Mouse (Mus musculus) neural tube, embryonic 11.5 days (tissue): ENCODE measurements around the gene Gm17268. TPM values are rescaled to one million over a fixed set of nuclear protein-coding genes. Genes with fewer than 3 reads are reported as not detected.
A peak's percentile ranks its signal among the peaks of the same experiment; 100 is the strongest.

Experiments used
- ATAC-seq: fragments of 200-750 bp; cut with Nextera tagmentation; 2 replicates; pipeline ENCODE4 v1.8.0; 2017; ENCODE audit warnings: moderate number of reproducible peaks, mild to moderate bottlenecking, moderate TSS enrichment, moderate library complexity; ENCODE audit not compliant: insufficient read depth, low FRiP score, low TSS enrichment
- DNase-seq: peaks from one replicate; pipeline ENCODE4 v3.0.0-alpha.2; 2015; ENCODE audit warnings: low spot score
- H3K27ac ChIP-seq: fragments of 300-500 bp; sonication (generic); 2 replicates; pipeline ENCODE4 v1.5.1; 2014; ENCODE audit warnings: low read depth, mild to moderate bottlenecking, low read length
- H3K27me3 ChIP-seq: fragments of 300-500 bp; sonication (generic); 2 replicates; pipeline ENCODE4 v1.6.1; 2014; ENCODE audit warnings: mild to moderate bottlenecking, low read length, mixed read lengths; ENCODE audit not compliant: control insufficient read depth, insufficient read depth
- H3K36me3 ChIP-seq: fragments of 300-500 bp; sonication (generic); 2 replicates; pipeline ENCODE4 v1.6.1; 2014; ENCODE audit warnings: mild to moderate bottlenecking, low read length, moderate library complexity, mixed read lengths; ENCODE audit not compliant: control insufficient read depth, insufficient read depth
- H3K4me1 ChIP-seq: fragments of 300-500 bp; sonication (generic); 2 replicates; pipeline ENCODE4 v1.6.1; 2014; ENCODE audit warnings: low read length, mixed read lengths; ENCODE audit not compliant: control insufficient read depth, insufficient read depth
- H3K4me2 ChIP-seq: fragments of 300-500 bp; sonication (generic); 2 replicates; pipeline ENCODE4 v1.6.1; 2014; ENCODE audit warnings: low read depth, mild to moderate bottlenecking, moderate library complexity
- H3K4me3 ChIP-seq: fragments of 300-500 bp; sonication (generic); 2 replicates; pipeline ENCODE4 v1.5.1; 2014; ENCODE audit warnings: low read depth, low read length
- H3K9ac ChIP-seq: fragments of 300-500 bp; sonication (generic); 2 replicates; pipeline ENCODE4 v1.6.1; 2014; ENCODE audit warnings: mild to moderate bottlenecking, low read length
- H3K9me3 ChIP-seq: fragments of 300-500 bp; sonication (generic); 2 replicates; pipeline ENCODE4 v1.6.1; 2016; ENCODE audit warnings: low read length; ENCODE audit not compliant: control insufficient read depth
- WGBS: fragments of 180-500 bp; shearing (Covaris S2); extraction: QIAGEN DNeasy Blood & Tissue Kit; methylation state at CpG from one replicate; pipeline ENCODE4 v1.1.7; 2014; 5-methylcytosine and 5-hydroxymethylcytosine counted together
- polyA plus RNA-seq: library from polyadenylated mRNA; unstranded; fragments of >200 nt; fragmentation: Nextera tagmentation; extraction: Ambion mirVana; gene quantifications from 2 replicates; pipeline ENCODE4 v1.2.1, GENCODE M21; 2014

The Gm17268 gene
- polyA plus RNA-seq, 1 experiment from 2014 or later = not detected

DNA sequence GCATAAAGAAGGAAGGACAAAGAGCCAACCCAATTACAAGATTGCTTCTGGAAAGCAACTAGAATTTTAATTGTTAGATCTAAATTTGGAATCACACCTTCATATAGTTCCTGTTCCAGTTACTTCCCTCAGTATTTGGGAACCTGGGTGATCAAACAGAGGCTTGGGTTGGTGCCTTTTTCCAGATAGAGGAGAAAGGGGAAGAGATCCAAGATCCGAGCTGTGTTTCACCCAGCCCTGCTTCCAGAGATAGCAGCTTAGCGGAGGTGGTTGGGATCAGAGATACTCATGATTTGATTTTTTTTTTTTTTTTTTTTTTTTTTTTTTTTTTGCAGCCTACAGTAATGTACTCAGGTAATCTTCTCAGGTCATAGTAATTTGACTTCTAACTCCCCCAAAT, 2.5 kb downstream of the Gm17268 start:
- no peaks in the 10 kb centered on the region for H3K27me3 ChIP-seq
- no peak overlapping the region for H3K9ac ChIP-seq
- H3K27ac ChIP-seq = no peak overlapping the region
- H3K4me1 ChIP-seq = no peaks in the 10 kb centered on the region
- WGBS = 85% methylated on average over 2 of the region's 2 CpGs
- no peak for ATAC-seq
- H3K9me3 ChIP-seq = no peaks in the 10 kb centered on the region
- no peak overlapping the region for H3K4me2 ChIP-seq
- no peak overlapping the region for H3K4me3 ChIP-seq
- DNase-seq = no peak
- no peaks in the 10 kb centered on the region for H3K36me3 ChIP-seq

DNA sequence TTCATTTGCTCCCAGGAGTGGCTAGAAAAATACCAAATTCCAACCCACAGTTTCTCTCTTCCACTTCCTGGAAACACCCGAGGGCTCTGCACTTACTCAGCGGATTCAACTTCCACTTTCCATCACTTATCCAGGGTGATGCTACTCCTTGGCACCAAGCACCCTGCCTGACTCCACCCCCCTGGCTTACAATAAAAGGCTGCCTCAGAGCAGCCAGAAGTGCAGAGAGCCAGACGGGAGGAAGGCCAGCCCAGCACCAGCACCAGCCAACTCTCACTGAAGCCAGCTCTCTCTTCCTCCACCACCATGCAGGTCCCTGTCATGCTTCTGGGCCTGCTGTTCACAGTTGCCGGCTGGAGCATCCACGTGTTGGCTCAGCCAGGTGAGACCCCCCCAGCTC, 3.0 kb downstream of the Gm17268 start, which contains the start of gene Ccl2:
Gene Ccl2, plus strand, starts transcription at position 216 of the 400 bp plus-strand sequence.
- ATAC-seq (no peak), DNase-seq (no peak)
- Histone ChIP-seq H3K4me3 (no peak within 1 kb of the TSS), H3K36me3 (no peaks in the 10 kb centered on the region), H3K27me3 (no peaks in the 10 kb centered on the region), H3K27ac (no peak within 1 kb of the TSS), H3K4me2 (no peak within 1 kb of the TSS), H3K9me3 (no peaks in the 10 kb centered on the region), H3K9ac (no peak within 1 kb of the TSS), H3K4me1 (no peaks in the 10 kb centered on the region)
- WGBS = 36% methylated on average over 5 of the region's 5 CpGs

DNA sequence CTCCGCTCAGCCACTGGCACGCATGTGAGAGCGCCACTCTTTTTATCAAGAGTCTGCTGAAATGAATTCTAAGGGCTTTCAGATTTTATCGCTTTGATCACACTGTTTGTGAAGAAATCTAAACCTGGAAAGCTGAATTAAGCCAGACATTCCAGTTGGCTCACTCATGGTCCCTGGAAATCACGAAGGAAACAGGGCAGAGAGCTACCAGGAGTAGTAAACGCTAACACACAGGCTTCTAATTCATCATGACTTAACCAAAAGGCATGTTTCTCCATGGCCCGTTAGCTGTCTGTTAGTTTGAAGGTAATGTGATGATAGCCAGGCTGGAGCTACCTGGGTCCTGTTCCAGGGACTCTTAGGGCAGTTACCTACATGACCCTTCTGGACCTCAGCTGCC, 3.9 kb downstream of the Gm17268 start:
- ATAC-seq = no peak
- no peak overlapping the region for H3K4me2 ChIP-seq
- H3K36me3 ChIP-seq = no peaks in the 10 kb centered on the region
- H3K27me3 ChIP-seq = no peaks in the 10 kb centered on the region
- 91% methylated on average over 7 of the region's 7 CpGs for WGBS
- no peak overlapping the region for H3K9ac ChIP-seq
- DNase-seq = no peak
- H3K4me1 ChIP-seq = no peaks in the 10 kb centered on the region
- no peak overlapping the region for H3K4me3 ChIP-seq
- H3K27ac ChIP-seq = no peak overlapping the region
- no peaks in the 10 kb centered on the region for H3K9me3 ChIP-seq

DNA sequence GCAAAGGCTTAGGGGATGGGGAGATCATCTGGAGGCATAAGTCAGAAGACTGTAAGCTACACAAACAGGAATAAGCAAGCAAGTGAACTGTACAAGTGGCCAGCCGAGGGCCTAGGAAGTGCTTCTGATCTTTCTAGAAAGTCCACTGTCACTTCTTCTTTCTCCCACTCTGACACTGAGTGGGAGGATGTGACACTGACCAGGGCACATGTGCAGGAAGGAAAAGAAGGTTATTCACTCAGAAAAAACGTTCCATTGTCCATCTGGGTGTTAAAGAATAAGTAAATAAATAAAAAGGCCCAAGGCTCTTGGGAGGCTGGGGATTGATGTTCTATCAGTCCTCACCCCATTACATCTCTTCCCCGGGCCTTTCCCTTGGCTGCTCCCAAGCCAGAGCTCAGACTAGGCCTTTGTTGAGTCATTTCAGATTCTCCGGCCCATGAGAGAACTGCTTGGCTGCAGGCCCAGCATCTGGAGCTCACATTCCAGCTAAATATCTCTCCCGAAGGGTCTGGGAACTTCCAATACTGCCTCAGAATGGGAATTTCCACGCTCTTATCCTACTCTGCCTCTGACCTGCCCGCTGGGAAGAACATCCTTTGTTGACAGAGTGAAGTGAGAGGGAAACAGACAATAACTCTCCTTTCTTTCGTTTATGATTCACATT, 5.6 kb downstream of the Gm17268 start:
- 43% methylated on average over 8 of the region's 8 CpGs for WGBS
- H3K27ac ChIP-seq = no peak overlapping the region
- no peaks in the 10 kb centered on the region for H3K36me3 ChIP-seq
- DNase-seq (peak; percentile 38), ATAC-seq (no peak)
- no peaks in the 10 kb centered on the region for H3K9me3 ChIP-seq
- no peaks in the 10 kb centered on the region for H3K27me3 ChIP-seq
- no peak overlapping the region for H3K4me3 ChIP-seq
- H3K4me1 ChIP-seq = no peaks in the 10 kb centered on the region
- no peak overlapping the region for H3K4me2 ChIP-seq
- no peak overlapping the region for H3K9ac ChIP-seq

DNA sequence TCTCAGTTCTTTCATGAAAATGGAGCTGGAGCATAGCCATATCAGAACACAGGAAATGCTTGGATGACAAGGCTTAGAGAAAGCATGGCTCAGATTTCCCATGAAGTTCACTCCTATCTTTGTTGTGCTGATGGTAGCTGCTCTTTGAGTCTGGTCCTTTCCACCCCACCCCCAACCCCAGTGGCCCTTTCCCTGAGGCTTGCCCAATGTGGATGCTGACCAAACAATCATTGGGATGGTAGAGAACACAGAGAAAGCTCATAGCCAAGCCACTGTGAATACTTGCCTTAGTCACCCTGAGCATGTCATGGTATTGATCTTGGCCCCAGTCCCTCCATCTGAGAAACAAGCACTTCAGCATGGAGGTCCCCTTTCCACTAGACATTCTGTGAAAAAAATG, 6.2 kb downstream of the Gm17268 start:
- DNase-seq = no peak
- no peak overlapping the region for H3K4me3 ChIP-seq
- no peaks in the 10 kb centered on the region for H3K27me3 ChIP-seq
- ATAC-seq = no peak
- no peak overlapping the region for H3K4me2 ChIP-seq
- H3K4me1 ChIP-seq = no peaks in the 10 kb centered on the region
- H3K9me3 ChIP-seq = no peaks in the 10 kb centered on the region
- H3K36me3 ChIP-seq = no peaks in the 10 kb centered on the region
- no peak overlapping the region for H3K27ac ChIP-seq
- H3K9ac ChIP-seq = no peak overlapping the region

DNA sequence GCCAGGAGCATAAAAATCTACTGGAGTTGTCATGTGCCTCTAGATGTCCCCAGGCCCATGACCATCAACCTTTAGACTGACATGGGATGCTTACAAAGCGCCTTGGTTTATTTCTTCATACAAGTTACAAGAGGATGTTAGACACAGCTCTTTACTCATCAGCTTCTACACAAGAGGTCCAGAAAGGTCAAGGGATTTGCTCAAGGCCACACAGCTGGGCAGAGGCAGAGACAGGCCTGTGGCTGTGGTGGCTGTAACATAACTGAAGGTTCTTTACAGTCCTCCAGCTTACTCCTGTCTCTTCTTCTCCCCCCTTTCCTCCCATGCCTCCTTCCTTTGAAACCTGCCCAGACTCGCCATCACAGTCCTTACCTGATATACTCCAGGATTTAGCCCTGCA, 8.2 kb downstream of the Gm17268 start:
- Histone ChIP-seq H3K4me2 (no peak overlapping the region), H3K27ac (no peak overlapping the region), H3K4me3 (no peak overlapping the region), H3K9ac (no peak overlapping the region), H3K27me3 (no peaks in the 10 kb centered on the region), H3K4me1 (no peaks in the 10 kb centered on the region), H3K9me3 (no peaks in the 10 kb centered on the region), H3K36me3 (no peaks in the 10 kb centered on the region)
- DNase-seq (no peak), ATAC-seq (no peak)
- 82% methylated on average over 2 of the region's 2 CpGs for WGBS

DNA sequence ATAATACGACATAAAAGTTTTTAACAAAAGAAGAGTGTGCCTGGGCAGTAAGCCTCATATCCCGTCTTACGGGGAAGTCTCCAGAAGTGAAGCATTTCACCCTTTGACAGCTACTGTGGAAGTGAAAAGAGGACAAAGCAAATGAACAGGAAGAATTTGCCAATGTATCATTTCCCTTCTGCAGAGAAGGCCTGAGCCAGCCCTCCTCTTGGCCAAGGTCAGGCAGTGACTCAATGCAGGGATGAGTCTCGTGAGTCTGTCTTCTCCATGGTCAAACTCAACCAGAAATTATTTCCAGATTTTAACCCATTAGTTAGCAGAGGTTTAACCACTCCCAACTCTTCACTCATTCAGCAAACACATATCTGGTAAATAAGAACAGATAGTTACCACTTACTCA, 14.6 kb downstream of the Gm17268 start:
- 87% methylated on average over 4 of the region's 4 CpGs for WGBS
- H3K4me1 ChIP-seq = no peaks in the 10 kb centered on the region
- no peak overlapping the region for H3K4me2 ChIP-seq
- no peak for DNase-seq
- no peaks in the 10 kb centered on the region for H3K27me3 ChIP-seq
- no peak overlapping the region for H3K27ac ChIP-seq
- H3K36me3 ChIP-seq = no peaks in the 10 kb centered on the region
- H3K4me3 ChIP-seq = no peak overlapping the region
- no peaks in the 10 kb centered on the region for H3K9me3 ChIP-seq
- H3K9ac ChIP-seq = no peak overlapping the region
- ATAC-seq = no peak

DNA sequence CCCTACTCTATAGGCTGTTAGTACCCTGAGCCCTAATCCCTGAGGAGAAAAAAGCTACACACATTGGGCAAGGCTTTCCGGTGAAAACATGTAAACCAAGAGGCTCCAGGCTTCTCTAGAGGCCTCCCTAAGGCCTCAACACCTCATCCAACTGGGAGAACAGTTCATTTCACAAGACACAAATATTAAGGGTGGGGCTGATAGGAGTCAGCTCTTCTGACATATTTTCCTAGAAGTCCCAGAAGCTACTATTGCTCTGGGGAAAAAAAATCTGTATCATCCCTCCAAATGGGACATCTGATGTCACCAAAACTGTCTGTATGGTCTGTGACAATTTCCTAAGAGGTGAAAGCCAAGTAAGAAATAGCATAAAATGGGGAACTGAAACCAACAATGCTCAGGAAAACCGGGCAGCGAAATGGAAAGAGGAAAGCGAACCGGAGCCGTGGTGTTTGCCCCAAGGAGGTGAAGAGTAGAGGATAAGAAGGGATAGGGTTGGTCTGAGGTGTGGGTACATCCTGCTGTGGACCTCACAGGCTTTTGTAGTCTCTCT, 15.8 kb downstream of the Gm17268 start:
- no peaks in the 10 kb centered on the region for H3K4me1 ChIP-seq
- WGBS = 89% methylated on average over 6 of the region's 6 CpGs

DNA sequence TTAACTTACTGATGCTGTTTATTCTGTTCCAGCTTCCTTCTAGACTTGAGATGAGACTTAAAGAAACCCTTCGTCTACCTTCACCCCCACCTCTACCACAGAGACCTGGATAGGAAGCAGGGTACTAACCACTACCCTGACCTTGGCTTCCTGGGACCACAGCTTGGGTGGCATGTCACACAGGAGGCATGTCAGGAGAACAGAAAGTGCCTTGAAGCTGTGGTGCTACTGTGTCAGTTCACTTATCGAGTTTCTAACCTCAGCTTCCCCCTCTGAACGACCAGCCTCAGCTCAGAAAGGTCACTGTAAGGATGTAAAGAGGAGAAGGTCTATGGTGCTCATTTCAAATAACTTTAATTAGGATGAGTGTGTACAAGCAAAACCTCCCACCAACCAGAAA, 17.0 kb downstream of the Gm17268 start:
- Histone ChIP-seq H3K36me3 (no peaks in the 10 kb centered on the region), H3K27me3 (no peaks in the 10 kb centered on the region), H3K9me3 (no peaks in the 10 kb centered on the region), H3K4me2 (no peak overlapping the region), H3K27ac (no peak overlapping the region), H3K9ac (no peak overlapping the region), H3K4me1 (no peaks in the 10 kb centered on the region), H3K4me3 (no peak overlapping the region)
- ATAC-seq (no peak), DNase-seq (no peak)
- 82% methylated on average over 3 of the region's 3 CpGs for WGBS

More for the DNA sequence above, 15.8 kb downstream of the Gm17268 start:
- Histone ChIP-seq H3K9ac (no peak overlapping the region), H3K27ac (no peak overlapping the region), H3K27me3 (no peaks in the 10 kb centered on the region), H3K4me2 (no peak overlapping the region), H3K4me3 (no peak overlapping the region), H3K36me3 (no peaks in the 10 kb centered on the region), H3K9me3 (no peaks in the 10 kb centered on the region)
- no peak for ATAC-seq
- DNase-seq = no peak
